Mouse (Mus musculus) G1E (cell line): ENCODE data around the gene Hpse2.

Experiments used
- CTCF ChIP-seq: IDR thresholded peaks from 2 replicates; pipeline ENCODE4 v1.5.1; 2012; ENCODE audit warnings: low read depth, low read length, inconsistent platforms, mixed read lengths
- GATA1 ChIP-seq: IDR thresholded peaks from 2 replicates; pipeline ENCODE4 v1.6.1; 2012; ENCODE audit warnings: borderline replicate concordance, low read length, inconsistent platforms, mixed read lengths

DNA sequence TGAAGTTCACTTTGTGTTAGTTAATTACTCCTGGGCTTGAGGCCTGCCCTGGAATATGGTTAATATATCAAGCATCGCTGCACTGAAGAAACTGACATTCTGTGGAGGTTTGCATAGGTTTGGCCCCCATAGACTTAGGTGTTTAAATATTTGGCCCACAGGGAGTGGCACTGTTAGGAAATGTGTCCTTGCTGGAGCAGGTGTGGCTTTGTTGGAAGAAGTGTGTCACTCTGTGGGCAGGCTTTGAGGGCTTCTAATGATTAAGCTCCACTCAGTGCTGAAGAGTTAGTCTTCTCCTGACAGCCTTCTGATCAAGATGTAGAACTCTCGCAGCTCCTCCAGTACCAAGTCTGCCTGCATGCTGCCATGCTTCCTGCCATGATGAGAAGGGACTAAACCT is 555.9 kb downstream of the Hpse2 start:
- TF ChIP-seq CTCF = no peak
- no peak for TF ChIP-seq GATA1
